Mouse (Mus musculus) liver, adult (tissue): Measurements from ENCODE around the gene Ccdc24.

ENCODE experiments used
- GATA4 ChIP-seq: IDR thresholded peaks from 2 replicates; pipeline ENCODE4 v1.6.1; 2014; ENCODE audit warnings: mild to moderate bottlenecking, low read length; ENCODE audit not compliant: insufficient replicate concordance

Gene Ccdc24

GRCm38 (mm10) chr4:117878703-117879102 lies 6.3 kb upstream of the Ccdc24 start:
- no peak for TF ChIP-seq GATA4

- no peak for TF ChIP-seq GATA4
Observed at GRCm38 (mm10) chr4:117878301-117878700, 5.9 kb upstream of the Ccdc24 start.

- no peak for TF ChIP-seq GATA4
Observed at GRCm38 (mm10) chr4:117873615-117874014, 1.3 kb upstream of the Ccdc24 start.

GRCm38 (mm10) chr4:117871787-117872186 lies 570 bp downstream of the Ccdc24 start:
- no peak for TF ChIP-seq GATA4

DNA sequence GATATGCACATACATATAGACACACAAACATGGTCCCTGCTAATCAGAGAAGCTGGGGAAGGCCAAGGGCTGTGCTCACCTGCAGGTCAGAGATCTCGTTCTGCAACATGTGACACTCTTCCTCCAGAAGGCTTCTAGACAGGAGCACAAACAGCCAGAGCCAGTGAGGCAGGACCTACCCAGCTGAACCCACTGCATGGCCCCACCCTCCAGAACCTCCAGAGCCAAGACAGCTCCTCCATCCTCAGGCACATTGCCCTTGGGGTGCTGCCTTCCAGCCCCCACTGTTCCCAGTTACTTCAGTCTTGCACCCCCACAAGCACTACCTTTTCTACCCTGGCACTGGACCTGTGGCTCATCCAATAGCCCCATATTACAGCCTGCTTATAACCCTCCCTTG lies 1.9 kb downstream of the Ccdc24 start:
- TF ChIP-seq GATA4: no peak

DNA sequence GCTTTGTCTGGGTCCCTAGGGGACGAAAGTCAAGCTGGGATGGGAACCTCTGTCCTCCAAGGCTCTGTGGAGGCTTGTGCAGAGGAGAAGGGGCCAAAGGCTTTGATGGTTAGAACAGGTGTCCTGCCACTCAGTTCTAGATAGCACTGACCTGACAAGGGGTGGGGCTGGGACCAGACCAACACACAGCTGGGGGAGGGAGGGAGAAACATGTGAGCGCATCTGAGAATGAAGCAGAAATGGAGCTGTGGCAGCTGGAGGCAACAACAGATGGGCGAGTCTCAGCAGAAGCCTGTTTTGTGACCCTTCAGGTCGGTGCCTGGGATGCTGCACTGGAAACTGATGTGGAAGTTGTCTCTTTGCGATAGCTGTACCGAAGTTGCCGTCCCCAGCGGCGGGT lies 3.0 kb downstream of the Ccdc24 start:
- no peak for TF ChIP-seq GATA4

DNA sequence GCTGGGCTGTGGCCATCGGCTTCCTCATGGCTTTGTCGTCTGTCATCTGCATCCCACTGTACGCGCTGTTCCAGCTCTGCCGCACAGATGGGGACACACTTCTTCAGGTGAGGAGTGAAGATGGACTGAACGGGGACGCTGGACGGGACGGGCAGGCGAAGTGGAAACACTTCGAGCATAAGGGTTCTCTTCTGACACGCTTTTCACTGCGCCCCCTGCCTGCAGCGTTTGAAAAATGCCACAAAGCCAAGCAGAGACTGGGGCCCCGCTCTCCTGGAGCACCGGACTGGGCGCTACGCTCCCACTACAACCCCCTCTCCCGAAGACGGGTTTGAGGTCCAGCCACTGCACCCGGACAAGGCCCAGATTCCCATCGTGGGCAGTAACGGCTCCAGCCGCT lies 4.5 kb downstream of the Ccdc24 start:
- TF ChIP-seq GATA4: no peak

DNA sequence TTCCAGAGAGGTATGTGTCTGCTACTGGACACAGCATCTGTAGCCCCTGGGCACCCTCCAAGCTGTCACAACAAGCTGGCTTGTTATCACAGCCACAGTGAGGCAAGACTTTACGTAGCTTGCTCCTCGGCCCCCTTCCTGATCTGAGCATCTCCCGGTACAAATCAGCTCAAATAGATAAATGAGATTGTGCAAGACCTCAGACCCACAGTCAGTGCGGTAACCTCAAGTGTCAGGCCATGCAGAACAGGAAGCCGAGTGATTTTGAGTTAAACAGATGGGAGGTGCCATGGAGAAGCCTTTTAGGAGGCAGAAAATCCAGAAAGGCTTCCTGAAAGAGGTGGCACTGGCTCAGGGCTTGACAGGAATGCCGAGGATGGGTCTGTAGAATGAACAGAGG lies 5.4 kb downstream of the Ccdc24 start:
- no peak for TF ChIP-seq GATA4

- TF ChIP-seq GATA4: no peak
Observed at GRCm38 (mm10) chr4:117866083-117866482, 6.3 kb downstream of the Ccdc24 start.

DNA sequence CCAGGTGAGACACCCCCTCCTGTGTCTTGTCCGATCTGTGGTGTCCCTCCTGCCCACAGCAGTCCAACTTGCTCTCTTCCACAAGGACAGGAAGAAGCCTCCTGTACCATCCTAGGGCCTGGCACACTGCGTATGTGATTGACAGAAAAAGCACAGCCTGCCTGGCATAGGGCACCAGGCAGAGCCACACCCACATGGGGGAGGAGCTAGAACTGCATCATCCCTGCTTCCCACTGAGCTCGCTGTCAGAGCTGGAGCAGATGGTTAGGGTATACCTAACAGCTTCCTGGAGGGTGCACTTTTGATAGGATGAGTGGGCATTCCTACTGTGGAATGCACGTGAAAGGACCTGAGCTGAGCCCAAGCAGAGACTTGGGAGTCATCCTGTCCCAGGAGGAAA lies 9.5 kb downstream of the Ccdc24 start:
- no peak for TF ChIP-seq GATA4

GRCm38 (mm10) chr4:117860570-117860969 lies 11.8 kb downstream of the Ccdc24 start:
- no peak for TF ChIP-seq GATA4

GRCm38 (mm10) chr4:117858794-117859193 lies 13.6 kb downstream of the Ccdc24 start:
- TF ChIP-seq GATA4: no peak

GRCm38 (mm10) chr4:117855146-117855545 lies 17.2 kb downstream of the Ccdc24 start:
- TF ChIP-seq GATA4: no peak

DNA sequence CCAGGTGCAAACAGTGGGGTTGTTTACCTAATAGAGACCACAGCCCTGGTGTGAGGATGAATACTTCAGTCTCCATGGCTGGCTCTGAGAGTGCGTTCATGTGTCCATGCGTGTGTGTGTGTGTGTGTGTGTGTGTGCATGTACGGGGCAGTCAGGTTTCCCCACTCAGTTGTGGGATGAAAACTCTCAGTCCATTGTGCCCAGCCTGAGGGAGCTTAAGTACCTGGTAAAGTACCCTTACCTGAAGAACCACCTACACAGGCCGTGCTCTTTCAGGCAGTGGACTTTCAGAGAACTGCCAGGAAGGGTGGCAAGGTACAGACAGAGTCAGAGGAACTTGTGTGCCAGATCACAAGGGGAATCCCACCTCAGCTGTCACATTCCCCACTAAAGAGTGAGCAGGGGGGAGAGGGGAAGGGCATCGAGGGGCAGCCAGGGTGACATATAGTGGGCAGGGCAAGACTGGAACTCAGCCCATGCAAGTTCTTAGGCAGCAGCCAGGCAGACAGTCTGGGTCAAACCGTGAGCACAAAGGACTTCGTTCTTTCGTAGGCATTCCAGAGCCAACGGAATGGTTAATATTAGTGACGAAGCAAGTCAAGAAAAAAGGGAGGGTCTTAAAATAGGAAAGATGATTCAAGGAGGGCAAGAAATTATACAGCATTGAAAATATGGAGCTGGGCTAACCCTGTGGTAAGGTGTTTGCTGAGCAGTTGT lies 20.0 kb downstream of the Ccdc24 start:
- no peak for TF ChIP-seq GATA4

DNA sequence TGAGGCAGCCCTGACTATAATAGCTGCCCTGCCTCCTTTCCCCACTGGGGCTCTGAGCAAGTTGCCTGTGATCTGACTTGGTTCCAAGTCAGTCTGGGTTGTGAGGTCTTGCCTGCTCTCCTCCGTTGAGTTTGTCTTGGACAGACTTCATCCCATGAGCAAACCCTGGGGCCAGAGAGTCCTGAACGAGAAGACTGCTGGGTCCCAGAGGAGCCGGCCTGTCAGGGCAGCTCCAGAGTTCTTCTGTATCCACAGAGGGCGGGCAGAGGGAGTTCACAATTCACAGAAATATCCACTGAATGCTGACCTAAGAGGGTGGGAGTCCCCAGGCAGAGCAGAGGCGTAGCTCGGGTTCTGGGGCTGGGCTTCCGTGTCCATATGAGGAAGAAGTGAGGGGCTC lies 21.5 kb downstream of the Ccdc24 start:
- no peak for TF ChIP-seq GATA4

DNA sequence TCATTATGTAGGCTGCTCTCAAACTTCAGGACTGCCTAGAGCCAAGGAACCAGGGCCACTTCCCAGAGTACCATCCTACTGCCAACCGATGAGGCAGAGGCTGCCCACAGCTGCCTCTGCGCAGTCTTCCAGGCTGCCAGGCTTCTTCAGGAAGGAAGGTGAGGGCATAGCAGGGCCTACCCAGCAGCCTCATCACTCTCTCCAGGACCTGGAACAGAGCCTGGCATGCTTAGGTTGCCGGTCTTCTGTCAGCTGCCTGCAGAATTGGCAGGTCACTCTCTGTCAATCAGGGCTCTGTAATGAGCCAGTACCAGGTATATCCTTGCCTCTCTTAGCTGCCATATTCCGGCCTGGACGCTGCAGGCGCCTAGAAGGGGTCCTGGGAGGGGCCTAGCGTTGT lies 22.2 kb downstream of the Ccdc24 start:
- no peak for TF ChIP-seq GATA4

DNA sequence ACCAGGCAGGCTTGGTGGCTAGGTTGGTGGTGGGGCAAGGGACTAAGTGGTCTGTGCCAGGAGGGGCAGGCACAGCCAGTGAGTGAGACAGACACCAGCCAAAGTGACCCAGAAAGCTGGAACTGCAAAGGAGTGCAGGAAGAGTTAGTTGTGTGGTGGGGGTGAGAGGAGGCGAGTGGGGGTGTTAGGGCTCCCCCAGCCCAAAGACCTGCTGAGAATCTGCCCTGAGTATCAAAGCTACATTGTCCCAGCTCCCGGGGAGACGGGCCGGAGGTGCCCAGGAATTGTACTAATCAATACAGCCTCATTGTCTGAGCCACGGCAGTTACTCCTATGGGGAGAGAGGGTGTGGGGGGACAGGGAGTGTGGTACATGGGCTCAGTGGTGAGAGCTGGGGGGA lies 22.9 kb downstream of the Ccdc24 start:
- no peak for TF ChIP-seq GATA4
